Mouse (Mus musculus) ES-Bruce4 (cell line): ENCODE measurements around the gene Rcn3.

Experiments
- CTCF ChIP-seq: IDR thresholded peaks from one replicate; pipeline ENCODE4 v1.8.1; 2011; ENCODE audit warnings: low read depth, low read length
- EP300 ChIP-seq: IDR thresholded peaks from 2 replicates; pipeline ENCODE4 v1.6.1; 2011; ENCODE audit warnings: low read depth, low read length; ENCODE audit not compliant: insufficient read depth

GRCm38 (mm10) chr7:45060632-45061122 lies 31.3 kb downstream of the Rcn3 start:
- TF ChIP-seq EP300 (no peak), CTCF (no peak)
